Mouse (Mus musculus) embryonic facial prominence, embryonic 13.5 days (tissue): ENCODE measurements around the gene Smarce1. TPM values are rescaled to one million over a fixed set of nuclear protein-coding genes. Genes with fewer than 3 reads are reported as not detected.
A peak's percentile ranks its signal among the peaks of the same experiment; 100 is the strongest.

Experiments
- ATAC-seq: fragments of 200-750 bp; cut with Nextera tagmentation; 2 replicates; pipeline ENCODE4 v1.8.0; 2017; ENCODE audit warnings: low read depth; ENCODE audit not compliant: insufficient number of reproducible peaks, insufficient read depth, low FRiP score, low TSS enrichment
- H3K27ac ChIP-seq: fragments of 300-500 bp; sonication (generic); 2 replicates; pipeline ENCODE4 v1.5.1; 2015; ENCODE audit warnings: moderate library complexity, mild to moderate bottlenecking, inconsistent platforms
- H3K27me3 ChIP-seq: fragments of 300-500 bp; sonication (generic); 2 replicates; pipeline ENCODE4 v1.6.1; 2015; ENCODE audit warnings: mild to moderate bottlenecking, inconsistent platforms
- H3K36me3 ChIP-seq: fragments of 300-500 bp; sonication (generic); 2 replicates; pipeline ENCODE4 v1.6.1; 2015; ENCODE audit warnings: mild to moderate bottlenecking, inconsistent platforms
- H3K4me1 ChIP-seq: fragments of 300-500 bp; sonication (generic); 2 replicates; pipeline ENCODE4 v1.6.1; 2015; ENCODE audit warnings: inconsistent platforms
- H3K4me2 ChIP-seq: fragments of 300-500 bp; sonication (generic); 2 replicates; pipeline ENCODE4 v1.6.1; 2015; ENCODE audit warnings: moderate library complexity, mild to moderate bottlenecking, inconsistent platforms
- H3K4me3 ChIP-seq: fragments of 300-500 bp; sonication (generic); 2 replicates; pipeline ENCODE4 v1.5.1; 2015; ENCODE audit warnings: mild to moderate bottlenecking, inconsistent platforms
- H3K9ac ChIP-seq: fragments of 300-500 bp; sonication (generic); 2 replicates; pipeline ENCODE4 v1.6.1; 2015; ENCODE audit warnings: mild to moderate bottlenecking, inconsistent platforms
- H3K9me3 ChIP-seq: fragments of 300-500 bp; sonication (generic); 2 replicates; pipeline ENCODE4 v1.6.1; 2016; ENCODE audit warnings: inconsistent platforms
- WGBS: fragments of 180-500 bp; shearing (Covaris S2); methylation state at CpG from one replicate; pipeline ENCODE4 v1.1.7; 2015; ENCODE audit warnings: mixed read lengths; 5-methylcytosine and 5-hydroxymethylcytosine counted together
- polyA plus RNA-seq: library from polyadenylated mRNA; unstranded; fragments of >200 nt; fragmentation: Nextera tagmentation; extraction: Ambion mirVana; gene quantifications from 2 replicates; pipeline ENCODE4 v1.2.1, GENCODE M21; 2015

Smarce1 gene
- polyA plus RNA-seq, 1 experiment from 2014 or later: 307 TPM

- Histone ChIP-seq H3K4me2 (no peak overlapping the region), H3K9me3 (no peaks in the 10 kb centered on the region), H3K4me1 (no peaks in the 10 kb centered on the region), H3K4me3 (no peak overlapping the region), H3K27ac (no peak overlapping the region), H3K36me3 (no peaks in the 10 kb centered on the region), H3K27me3 (peaks cover 14% of the 10 kb centered on the region), H3K9ac (no peak overlapping the region)
- WGBS: 71% methylated on average over 2 of the region's 2 CpGs
- ATAC-seq: no peak
Observed at GRCm38 (mm10) chr11:99186836-99187235, 44.0 kb downstream of the Smarce1 start.

DNA sequence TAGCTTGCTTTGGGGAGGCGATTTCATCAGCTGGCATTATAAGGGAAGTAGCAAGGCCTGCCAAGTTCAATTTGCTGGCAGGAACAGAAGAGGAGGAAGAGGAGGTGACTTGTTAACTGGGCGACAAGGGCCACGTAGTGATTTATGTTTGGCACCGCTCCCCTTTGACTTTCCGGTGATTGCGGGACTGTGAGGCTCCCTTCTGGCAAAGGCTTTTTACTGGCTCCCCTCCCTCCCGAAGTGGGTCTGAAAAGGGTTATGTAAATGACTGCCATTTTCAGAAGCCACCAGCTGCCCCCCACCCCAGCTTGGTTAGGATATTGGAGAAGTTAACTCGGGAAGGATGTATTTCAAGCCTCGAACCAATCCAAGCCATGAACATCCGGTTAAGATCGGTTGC, 48.2 kb downstream of the Smarce1 start:
- no peak overlapping the region for H3K4me2 ChIP-seq
- no peaks in the 10 kb centered on the region; the same call in 1 of the 2 replicates for H3K9me3 ChIP-seq
- ATAC-seq: no peak
- no peak overlapping the region for H3K4me3 ChIP-seq
- no peak overlapping the region for H3K9ac ChIP-seq
- no peaks in the 10 kb centered on the region for H3K36me3 ChIP-seq
- no peak overlapping the region for H3K27ac ChIP-seq
- 74% methylated on average over 11 of the region's 11 CpGs for WGBS
- H3K27me3 ChIP-seq: no peaks in the 10 kb centered on the region
- no peaks in the 10 kb centered on the region for H3K4me1 ChIP-seq

DNA sequence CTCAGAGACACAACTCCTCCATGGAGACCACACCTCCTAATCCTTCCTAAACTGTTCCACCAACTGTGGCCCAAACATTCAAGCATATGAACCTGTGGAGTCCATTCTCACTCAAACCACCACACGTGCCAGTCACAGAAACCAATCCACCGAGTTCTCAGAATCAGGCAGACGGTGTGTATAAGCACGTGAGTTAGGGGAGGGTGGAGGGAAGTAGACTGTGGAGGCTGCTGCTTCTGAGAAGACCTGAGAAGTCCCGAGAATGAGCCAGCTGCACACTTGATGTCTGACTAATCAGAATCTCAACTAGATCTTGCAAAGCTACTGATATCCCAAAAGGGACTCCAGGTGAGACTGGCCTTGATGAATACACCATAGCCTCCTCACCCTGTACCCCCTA, 50.7 kb downstream of the Smarce1 start:
- Histone ChIP-seq H3K9ac (no peak overlapping the region), H3K27me3 (no peaks in the 10 kb centered on the region), H3K27ac (no peak overlapping the region), H3K4me2 (no peak overlapping the region), H3K9me3 (no peaks in the 10 kb centered on the region; the same call in 1 of the 2 replicates), H3K36me3 (no peaks in the 10 kb centered on the region), H3K4me1 (no peaks in the 10 kb centered on the region), H3K4me3 (no peak overlapping the region)
- no peak for ATAC-seq
- 80% methylated on average over 5 of the region's 5 CpGs for WGBS

- no peak for ATAC-seq
- Histone ChIP-seq H3K36me3 (no peaks in the 10 kb centered on the region), H3K9me3 (peaks cover 4% of the 10 kb centered on the region; the same call in 1 of the 2 replicates), H3K27ac (no peak overlapping the region), H3K9ac (no peak overlapping the region), H3K4me3 (no peak overlapping the region), H3K27me3 (no peaks in the 10 kb centered on the region), H3K4me2 (no peak overlapping the region), H3K4me1 (no peaks in the 10 kb centered on the region)
- 65% methylated on average over 2 of the region's 3 CpGs for WGBS
Observed at GRCm38 (mm10) chr11:99177925-99178198, 53.0 kb downstream of the Smarce1 start.

DNA sequence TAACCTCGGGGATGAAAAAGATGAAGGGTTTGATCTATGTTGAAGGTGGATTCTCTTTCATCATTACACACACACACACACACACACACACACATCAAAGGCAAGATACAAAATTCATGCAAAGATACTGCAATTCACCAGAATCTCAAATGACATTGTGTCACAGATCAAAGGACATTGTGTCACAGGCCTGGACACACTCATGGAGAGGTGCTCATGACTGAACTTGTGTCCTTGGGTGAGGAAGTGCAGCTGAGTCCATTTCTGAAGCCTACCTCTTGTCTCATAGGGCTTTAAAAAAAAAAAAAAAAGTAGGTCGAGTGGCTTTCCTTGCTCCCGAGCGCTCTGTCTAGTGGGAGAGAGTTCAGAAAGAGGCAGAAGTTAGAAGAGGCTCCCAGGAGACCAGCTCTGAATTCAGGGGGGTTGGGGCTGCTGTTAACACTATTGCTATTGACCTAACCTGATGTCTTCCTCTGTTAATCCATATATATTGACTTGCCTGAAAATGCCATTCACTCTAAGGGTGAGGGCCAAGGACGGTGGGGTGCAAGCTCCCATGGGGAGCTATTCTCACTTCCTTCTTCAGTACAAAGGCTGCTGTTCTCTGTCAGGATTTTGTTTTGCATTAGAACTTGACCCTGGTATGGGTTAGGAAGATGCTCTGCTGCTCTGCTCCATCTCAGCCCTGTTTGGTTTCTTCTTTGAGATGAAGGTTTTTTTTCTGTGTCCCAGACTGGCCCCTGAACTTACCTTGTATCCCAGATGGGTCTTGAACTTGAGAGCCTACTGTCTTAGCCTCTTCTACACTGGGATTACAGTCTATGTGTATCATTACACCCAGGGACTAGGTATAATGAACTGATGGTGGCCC, 53.5 kb downstream of the Smarce1 start:
- H3K9me3 ChIP-seq: peaks cover 4% of the 10 kb centered on the region; the same call in 1 of the 2 replicates
- no peak overlapping the region for H3K9ac ChIP-seq
- no peak for ATAC-seq
- H3K27me3 ChIP-seq: no peaks in the 10 kb centered on the region
- H3K4me2 ChIP-seq: no peak overlapping the region
- WGBS: 63% methylated on average over 5 of the region's 5 CpGs
- no peak overlapping the region for H3K4me3 ChIP-seq
- no peak overlapping the region for H3K27ac ChIP-seq
- no peaks in the 10 kb centered on the region for H3K36me3 ChIP-seq
- H3K4me1 ChIP-seq: no peaks in the 10 kb centered on the region

DNA sequence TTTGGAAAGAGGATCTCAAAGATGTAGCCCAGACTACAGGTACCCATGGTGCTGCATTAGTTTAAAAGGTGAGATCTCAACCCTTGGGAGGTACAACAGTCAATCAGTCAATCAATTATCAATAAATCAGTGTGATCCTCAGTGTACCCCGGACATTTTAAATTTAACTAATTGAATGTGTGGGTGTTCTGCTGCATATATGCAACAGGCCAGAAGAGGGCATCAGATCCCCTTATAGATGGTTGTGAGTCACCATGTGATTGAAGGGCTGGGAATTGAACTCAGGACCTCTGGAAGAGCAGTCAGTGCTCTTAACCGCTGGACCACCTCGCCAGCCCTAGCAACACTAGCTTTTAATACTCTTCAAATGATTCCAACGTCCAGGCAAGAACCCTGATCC, 58.8 kb downstream of the Smarce1 start:
- no peak for ATAC-seq
- no peak overlapping the region for H3K27ac ChIP-seq
- H3K36me3 ChIP-seq: no peaks in the 10 kb centered on the region
- H3K9ac ChIP-seq: no peak overlapping the region
- 0 out of 2 replicates have a peak, but pooled peaks cover 4% of the 10 kb centered on the region for H3K9me3 ChIP-seq
- H3K4me3 ChIP-seq: no peak overlapping the region
- no peaks in the 10 kb centered on the region for H3K4me1 ChIP-seq
- no peak overlapping the region for H3K4me2 ChIP-seq
- H3K27me3 ChIP-seq: no peaks in the 10 kb centered on the region
- WGBS: 84% methylated on average over 4 of the region's 4 CpGs

DNA sequence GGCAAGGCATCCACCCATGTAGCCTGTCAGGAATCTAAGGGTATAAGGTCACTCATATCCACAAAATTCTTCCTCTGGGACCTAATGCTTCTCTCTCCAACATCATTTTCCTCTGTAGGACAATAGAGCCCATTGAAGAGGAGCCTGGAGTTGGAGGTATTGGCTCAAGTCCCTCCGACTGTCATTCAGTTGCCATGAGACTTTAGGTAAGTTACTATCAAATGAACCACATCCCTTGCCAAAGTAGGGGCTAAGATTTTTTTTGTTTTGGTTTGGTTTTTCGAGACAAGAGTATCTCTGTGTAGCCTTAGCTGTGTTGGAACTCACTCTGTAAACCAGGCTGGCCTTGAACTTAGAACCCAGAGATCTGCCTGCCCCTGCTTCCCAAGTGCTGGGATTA, 59.4 kb downstream of the Smarce1 start:
- no peaks in the 10 kb centered on the region for H3K36me3 ChIP-seq
- H3K27ac ChIP-seq: no peak overlapping the region
- no peak overlapping the region for H3K4me2 ChIP-seq
- WGBS: 78% methylated on average over 2 of the region's 2 CpGs
- H3K9ac ChIP-seq: no peak overlapping the region
- no peak overlapping the region for H3K4me3 ChIP-seq
- 0 out of 2 replicates have a peak, but pooled peaks cover 4% of the 10 kb centered on the region for H3K9me3 ChIP-seq
- no peaks in the 10 kb centered on the region for H3K4me1 ChIP-seq
- no peak for ATAC-seq
- H3K27me3 ChIP-seq: no peaks in the 10 kb centered on the region

DNA sequence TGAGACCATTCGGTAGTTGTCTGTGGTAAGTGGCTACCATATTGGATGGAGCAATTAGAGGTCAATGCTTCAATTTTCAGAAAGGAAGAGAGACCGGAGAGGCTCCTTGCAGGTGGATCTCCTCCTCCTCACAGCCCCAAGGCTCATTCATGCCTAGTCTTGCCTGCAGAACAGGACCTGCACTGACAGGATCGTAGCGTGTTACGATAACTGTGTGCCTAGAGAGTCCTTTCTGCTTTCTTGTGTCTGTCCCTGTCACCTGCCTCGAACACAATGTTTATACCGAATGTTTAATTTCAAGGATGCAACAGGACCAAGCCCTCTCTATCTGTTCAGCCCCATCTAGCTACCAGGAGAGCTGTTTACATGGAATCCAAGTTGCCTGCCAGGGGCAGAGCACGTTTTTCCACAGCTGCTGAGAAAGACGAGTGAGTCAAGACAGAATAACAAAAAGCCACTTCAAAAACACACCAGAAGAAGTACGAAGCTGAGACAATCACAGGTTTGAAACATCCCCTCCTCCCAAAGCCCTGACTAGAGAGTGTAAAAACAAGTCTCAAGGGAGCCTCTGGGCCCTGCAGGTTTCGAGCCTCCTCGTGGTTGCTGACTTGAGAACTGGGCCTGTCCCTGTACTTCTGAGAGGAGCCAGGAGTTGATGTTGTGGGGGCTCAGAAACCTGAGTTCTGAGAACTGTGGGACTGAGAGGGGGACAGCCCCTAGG, 60.1 kb downstream of the Smarce1 start:
- Histone ChIP-seq H3K4me2 (no peak overlapping the region), H3K9ac (0 out of 2 replicates have a peak overlapping the region, but pooled peaks have one; percentile 21), H3K4me1 (no peaks in the 10 kb centered on the region), H3K27me3 (no peaks in the 10 kb centered on the region), H3K9me3 (0 out of 2 replicates have a peak, but pooled peaks cover 4% of the 10 kb centered on the region), H3K27ac (no peak overlapping the region), H3K4me3 (no peak overlapping the region), H3K36me3 (no peaks in the 10 kb centered on the region)
- no peak for ATAC-seq
- 58% methylated on average over 12 of the region's 12 CpGs for WGBS

DNA sequence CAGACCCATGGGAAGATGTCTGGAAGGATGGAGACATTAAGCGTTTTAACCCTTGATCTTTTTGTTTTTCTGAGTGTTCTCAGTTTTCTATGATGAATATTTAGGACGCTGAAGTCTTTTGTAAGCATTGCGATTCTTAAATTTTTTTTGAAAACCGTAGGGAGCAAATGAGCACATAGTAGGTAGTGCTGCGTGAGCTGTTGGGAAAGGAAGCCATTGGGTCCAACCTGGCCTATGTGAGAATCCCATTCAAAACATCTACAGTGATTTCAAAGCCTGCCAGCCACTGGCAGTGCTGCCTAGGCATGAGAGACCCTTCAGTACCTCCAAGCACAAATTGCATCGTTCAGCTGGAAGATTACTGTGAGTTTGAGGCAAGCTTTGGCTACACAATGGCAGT, 60.8 kb downstream of the Smarce1 start:
- no peaks in the 10 kb centered on the region for H3K4me1 ChIP-seq
- H3K9me3 ChIP-seq: 0 out of 2 replicates have a peak, but pooled peaks cover 4% of the 10 kb centered on the region
- no peaks in the 10 kb centered on the region for H3K36me3 ChIP-seq
- 91% methylated on average over 6 of the region's 6 CpGs for WGBS
- no peaks in the 10 kb centered on the region for H3K27me3 ChIP-seq
- H3K27ac ChIP-seq: no peak overlapping the region
- no peak for ATAC-seq
- no peak overlapping the region for H3K9ac ChIP-seq
- H3K4me3 ChIP-seq: no peak overlapping the region
- no peak overlapping the region for H3K4me2 ChIP-seq

GRCm38 (mm10) chr11:99169438-99169837, 61.4 kb downstream of the Smarce1 start:
- 0 out of 2 replicates have a peak, but pooled peaks cover 4% of the 10 kb centered on the region for H3K9me3 ChIP-seq
- no peaks in the 10 kb centered on the region for H3K27me3 ChIP-seq
- no peak overlapping the region for H3K27ac ChIP-seq
- no peak for ATAC-seq
- H3K4me1 ChIP-seq: no peaks in the 10 kb centered on the region
- WGBS: 84% methylated on average over 2 of the region's 2 CpGs
- no peak overlapping the region for H3K4me3 ChIP-seq
- no peak overlapping the region for H3K9ac ChIP-seq
- no peak overlapping the region for H3K4me2 ChIP-seq
- no peaks in the 10 kb centered on the region for H3K36me3 ChIP-seq

DNA sequence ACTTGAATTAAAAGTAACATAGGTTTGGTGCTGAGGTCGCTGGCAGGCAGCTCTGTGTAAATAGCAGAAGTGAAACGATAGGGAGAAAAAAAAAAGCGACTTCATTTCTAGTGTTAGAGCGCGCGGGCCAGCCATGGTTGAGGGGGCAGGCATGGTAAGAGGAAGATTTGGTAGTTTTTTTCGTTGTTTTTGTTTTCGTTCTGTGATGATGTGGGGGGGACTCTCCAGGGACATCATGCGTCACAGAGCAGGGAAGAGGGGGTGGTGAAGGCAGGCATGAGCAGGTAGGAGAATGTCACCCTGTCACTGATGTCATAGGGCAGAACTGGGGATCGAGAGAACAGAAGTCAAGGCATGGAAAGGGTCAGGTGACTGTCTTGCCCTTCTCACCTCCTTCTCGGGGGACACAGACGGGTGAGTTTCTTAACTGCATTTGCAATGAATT, 62.8 kb downstream of the Smarce1 start:
- no peak overlapping the region for H3K9ac ChIP-seq
- H3K4me2 ChIP-seq: no peak overlapping the region
- no peak overlapping the region for H3K4me3 ChIP-seq
- ATAC-seq: no peak
- H3K36me3 ChIP-seq: no peaks in the 10 kb centered on the region
- WGBS: 66% methylated on average over 12 of the region's 12 CpGs
- H3K27me3 ChIP-seq: no peaks in the 10 kb centered on the region
- no peaks in the 10 kb centered on the region for H3K4me1 ChIP-seq
- H3K9me3 ChIP-seq: no peaks in the 10 kb centered on the region
- H3K27ac ChIP-seq: no peak overlapping the region

GRCm38 (mm10) chr11:99167576-99167975, 63.2 kb downstream of the Smarce1 start:
- Histone ChIP-seq H3K9me3 (no peaks in the 10 kb centered on the region), H3K9ac (no peak overlapping the region), H3K4me1 (no peaks in the 10 kb centered on the region), H3K4me2 (no peak overlapping the region), H3K27ac (no peak overlapping the region), H3K4me3 (no peak overlapping the region), H3K27me3 (no peaks in the 10 kb centered on the region), H3K36me3 (no peaks in the 10 kb centered on the region)
- no peak for ATAC-seq
- WGBS: 87% methylated on average over 7 of the region's 7 CpGs
